Mouse (Mus musculus): ENCODE data around the gene Cd68. TPM values are rescaled to one million over a fixed set of nuclear protein-coding genes. Genes with fewer than 3 reads are reported as not detected.
"Not testable (repeated sequence)": the region's sequence is repeated elsewhere in the genome, so short reads cannot be mapped to it uniquely, and the experiment has no call there.

Gene Cd68
- total and polyA plus RNA-seq, 2 experiments from 2014 or later, result 7.7 to 16.3 TPM

GRCm38 (mm10) chr11:69623006-69623405 lies 42.9 kb downstream of the Cd68 start:
- Histone ChIP-seq H3K4me3 (ENCODE audit: low read depth, low read length) (peak overlapping the region; percentile 50; the same call in 1 of the 2 replicates), H3K9ac (peak overlapping the region; percentile 69)
- WGBS, result 77% methylated on average over 4 of the region's 4 CpGs

GRCm38 (mm10) chr11:69622406-69622805 lies 43.5 kb downstream of the Cd68 start:
- Histone ChIP-seq H3K27ac (ENCODE audit: low read depth, low read length) (peak overlapping the region; percentile 86), H3K9ac (peak overlapping the region; percentile 69), H3K9me3 (ENCODE audit: low read length) (no peaks in the 10 kb centered on the region), H3K4me2 (ENCODE audit: low read depth) (peak overlapping the region; percentile 63), H3K4me3 (ENCODE audit: low read depth, low read length) (peak overlapping the region; percentile 50), H3K4me1 (ENCODE audit: insufficient read depth) (peaks cover 9% of the 10 kb centered on the region), H3K36me3 (ENCODE audit: insufficient read depth) (no peaks in the 10 kb centered on the region), H3K27me3 (ENCODE audit: insufficient read depth, low read length) (no peaks in the 10 kb centered on the region)
- DNase-seq (peak; percentile 38), ATAC-seq (no peak)
- 25% methylated on average over 6 of the region's 6 CpGs for WGBS
- TF ChIP-seq CTCF (IDR thresholded peaks at IDR 0.05; ENCODE audit: low read depth), result no peak

More at GRCm38 (mm10) chr11:69623006-69623405, 42.9 kb downstream of the Cd68 start:
- DNase-seq (no peak), ATAC-seq (no peak)
- no peak for TF ChIP-seq CTCF (IDR thresholded peaks at IDR 0.05; ENCODE audit: low read depth)
- Histone ChIP-seq H3K36me3 (ENCODE audit: insufficient read depth) (no peaks in the 10 kb centered on the region), H3K27me3 (ENCODE audit: insufficient read depth, low read length) (no peaks in the 10 kb centered on the region), H3K4me2 (ENCODE audit: low read depth) (peak overlapping the region; percentile 63), H3K27ac (ENCODE audit: low read depth, low read length) (peak overlapping the region; percentile 50; the same call in 1 of the 2 replicates), H3K4me1 (ENCODE audit: insufficient read depth) (peaks cover 9% of the 10 kb centered on the region), H3K9me3 (ENCODE audit: low read length) (no peaks in the 10 kb centered on the region)

- Histone ChIP-seq H3K27ac (ENCODE audit: low read depth, low read length) (peak within 1 kb of the TSS; percentile 86), H3K4me1 (ENCODE audit: insufficient read depth) (peaks cover 9% of the 10 kb centered on the region), H3K4me2 (ENCODE audit: low read depth) (peak within 1 kb of the TSS; percentile 63)
Measured at GRCm38 (mm10) chr11:69621571-69622268, 44.2 kb downstream of the Cd68 start, which contains the start of gene Sat2. TSS of gene Sat2 (plus strand) at chr11:69622024.

GRCm38 (mm10) chr11:69620394-69621081 lies 45.4 kb downstream of the Cd68 start:
- H3K27me3 ChIP-seq (ENCODE audit: insufficient read depth, low read length), result no peaks in the 10 kb centered on the region
- H3K4me3 ChIP-seq (ENCODE audit: low read depth, low read length), result no peak overlapping the region
- H3K9me3 ChIP-seq (ENCODE audit: low read length), result no peaks in the 10 kb centered on the region
- TF ChIP-seq CTCF (IDR thresholded peaks at IDR 0.05; ENCODE audit: low read depth), result no peak
- no peak overlapping the region for H3K4me2 ChIP-seq (ENCODE audit: low read depth)
- H3K9ac ChIP-seq, result no peak overlapping the region
- WGBS, result 89% methylated on average over 7 of the region's 7 CpGs
- peaks cover 9% of the 10 kb centered on the region for H3K4me1 ChIP-seq (ENCODE audit: insufficient read depth)
- no peak for DNase-seq
- ATAC-seq, result no peak
- no peak overlapping the region for H3K27ac ChIP-seq (ENCODE audit: low read depth, low read length)
- no peaks in the 10 kb centered on the region for H3K36me3 ChIP-seq (ENCODE audit: insufficient read depth)

More at GRCm38 (mm10) chr11:69621571-69622268, 44.2 kb downstream of the Cd68 start, which contains the start of gene Sat2:
- H3K27me3 ChIP-seq (ENCODE audit: insufficient read depth, low read length), result no peaks in the 10 kb centered on the region
- TF ChIP-seq CTCF (IDR thresholded peaks at IDR 0.05; ENCODE audit: low read depth), result no peak
- DNase-seq (peak; percentile 85), ATAC-seq (peak; percentile 93)
- H3K9ac ChIP-seq, result peak within 1 kb of the TSS; percentile 69
- 1% methylated on average over 20 of the region's 20 CpGs for WGBS
- H3K36me3 ChIP-seq (ENCODE audit: insufficient read depth), result no peaks in the 10 kb centered on the region
- peak within 1 kb of the TSS; percentile 50 for H3K4me3 ChIP-seq (ENCODE audit: low read depth, low read length)
- H3K9me3 ChIP-seq (ENCODE audit: low read length), result no peaks in the 10 kb centered on the region

GRCm38 (mm10) chr11:69617805-69618204 lies 48.1 kb downstream of the Cd68 start, which contains the start of gene Shbg:
TSS of gene Shbg (minus strand) at chr11:69617905.
- no peak for ATAC-seq
- H3K4me2 ChIP-seq (ENCODE audit: low read depth), result no peak within 1 kb of the TSS
- H3K27me3 ChIP-seq (ENCODE audit: insufficient read depth, low read length), result no peaks in the 10 kb centered on the region
- DNase-seq, result no peak
- no peak within 1 kb of the TSS for H3K4me3 ChIP-seq (ENCODE audit: low read depth, low read length)
- H3K4me1 ChIP-seq (ENCODE audit: insufficient read depth), result peaks cover 3% of the 10 kb centered on the region
- TF ChIP-seq CTCF (IDR thresholded peaks at IDR 0.05; ENCODE audit: low read depth), result no peak
- H3K9me3 ChIP-seq (ENCODE audit: low read length), result no peaks in the 10 kb centered on the region
- H3K36me3 ChIP-seq (ENCODE audit: insufficient read depth), result no peaks in the 10 kb centered on the region
- H3K9ac ChIP-seq, result no peak within 1 kb of the TSS
- no peak within 1 kb of the TSS for H3K27ac ChIP-seq (ENCODE audit: low read depth, low read length)
- WGBS, result 80% methylated on average over 5 of the region's 5 CpGs

GRCm38 (mm10) chr11:69616781-69617180 lies 49.2 kb downstream of the Cd68 start:
- no peak overlapping the region for H3K27ac ChIP-seq (ENCODE audit: low read depth, low read length)
- H3K9me3 ChIP-seq (ENCODE audit: low read length), result no peaks in the 10 kb centered on the region
- H3K36me3 ChIP-seq (ENCODE audit: insufficient read depth), result no peaks in the 10 kb centered on the region
- no peak overlapping the region for H3K9ac ChIP-seq
- WGBS, result 50% methylated on average over 10 of the region's 10 CpGs
- H3K27me3 ChIP-seq (ENCODE audit: insufficient read depth, low read length), result no peaks in the 10 kb centered on the region
- no peak overlapping the region for H3K4me3 ChIP-seq (ENCODE audit: low read depth, low read length)
- ATAC-seq, result no peak
- no peak for DNase-seq
- H3K4me1 ChIP-seq (ENCODE audit: insufficient read depth), result no peaks in the 10 kb centered on the region
- TF ChIP-seq CTCF (IDR thresholded peaks at IDR 0.05; ENCODE audit: low read depth), result no peak
- H3K4me2 ChIP-seq (ENCODE audit: low read depth), result no peak overlapping the region

- WGBS, result 47% methylated on average over 11 of the region's 11 CpGs
- not testable (repeated sequence) for H3K4me3 ChIP-seq (ENCODE audit: low read depth, low read length); DNase-seq
Measured at GRCm38 (mm10) chr11:69614257-69614588, 51.7 kb downstream of the Cd68 start.

More at GRCm38 (mm10) chr11:69614257-69614588, 51.7 kb downstream of the Cd68 start:
- not testable (repeated sequence) for H3K27me3 ChIP-seq (ENCODE audit: insufficient read depth, low read length); H3K36me3 ChIP-seq (ENCODE audit: insufficient read depth); H3K9me3 ChIP-seq (ENCODE audit: low read length); H3K4me1 ChIP-seq (ENCODE audit: insufficient read depth); H3K27ac ChIP-seq (ENCODE audit: low read depth, low read length); H3K4me2 ChIP-seq (ENCODE audit: low read depth); H3K9ac ChIP-seq; ATAC-seq

MicroRNAs within 50 kb of the gene (microRNA counts, 519-probe panel; counts per million panel counts)
- microRNA mmu-miR-1934 (not detected), microRNA mmu-miR-467f (2,341 counts per million, percentile 19 among the panel's probes with 10 or more counts)

Small RNA genes within 50 kb of the gene (microRNA-seq; reads per million reads assigned to microRNA genes)
- gene Mir1934 (1.7 to 3.1 reads per million in 2 experiments), gene Mir467f (0 reads per million in 2 experiments)

Other genes with a start within 250 kb of the Cd68 start
Only the 30 nearest of the 34 such genes appear.
- 9.5 and 12.3 TPM in 2 replicates for gene Dnah2, start 117.0 kb downstream of the Cd68 start, total RNA-seq (2014; rRNA removed)
- gene Dnah2, start 117.0 kb downstream of the Cd68 start, polyA plus RNA-seq (2015; fragmentation: Nextera tagmentation; extraction: Ambion mirVana), result 1.8 and 3.0 TPM in 2 replicates
- 137 and 184 TPM in 2 replicates for gene Efnb3, start 105.9 kb downstream of the Cd68 start, total RNA-seq (2014; rRNA removed)
- gene Efnb3, start 105.9 kb downstream of the Cd68 start, polyA plus RNA-seq (2015; fragmentation: Nextera tagmentation; extraction: Ambion mirVana), result 149 and 171 TPM in 2 replicates
- gene Wrap53, start 85.9 kb downstream of the Cd68 start, total RNA-seq (2014; rRNA removed), result 10.5 and 13.1 TPM in 2 replicates
- 14.6 and 17.3 TPM in 2 replicates for gene Wrap53, start 85.9 kb downstream of the Cd68 start, polyA plus RNA-seq (2015; fragmentation: Nextera tagmentation; extraction: Ambion mirVana)
- 40.1 and 43.1 TPM in 2 replicates for gene Trp53, start 85.8 kb downstream of the Cd68 start, total RNA-seq (2014; rRNA removed)
- gene Trp53, start 85.8 kb downstream of the Cd68 start, polyA plus RNA-seq (2015; fragmentation: Nextera tagmentation; extraction: Ambion mirVana), result 52.4 and 59.8 TPM in 2 replicates
- 38.9 and 74.0 TPM in 2 replicates for gene Atp1b2, start 60.2 kb downstream of the Cd68 start, total RNA-seq (2014; rRNA removed)
- 83.2 and 106 TPM in 2 replicates for gene Atp1b2, start 60.2 kb downstream of the Cd68 start, polyA plus RNA-seq (2015; fragmentation: Nextera tagmentation; extraction: Ambion mirVana)
- not detected in 2 replicates for gene Shbg, start 48.2 kb downstream of the Cd68 start, total RNA-seq (2014; rRNA removed)
- gene Shbg, start 48.2 kb downstream of the Cd68 start, polyA plus RNA-seq (2015; fragmentation: Nextera tagmentation; extraction: Ambion mirVana), result not detected in 2 replicates
- 8.6 and 18.9 TPM in 2 replicates for gene Sat2, start 44.1 kb downstream of the Cd68 start, total RNA-seq (2014; rRNA removed)
- 27.3 and 28.0 TPM in 2 replicates for gene Sat2, start 44.1 kb downstream of the Cd68 start, polyA plus RNA-seq (2015; fragmentation: Nextera tagmentation; extraction: Ambion mirVana)
- gene Fxr2, start 33.2 kb downstream of the Cd68 start, total RNA-seq (2014; rRNA removed), result 83.9 and 94.5 TPM in 2 replicates
- gene Fxr2, start 33.2 kb downstream of the Cd68 start, polyA plus RNA-seq (2015; fragmentation: Nextera tagmentation; extraction: Ambion mirVana), result 23.1 and 25.2 TPM in 2 replicates
- gene Sox15, start 10.8 kb downstream of the Cd68 start, total RNA-seq (2014; rRNA removed), result not detected in 2 replicates
- gene Sox15, start 10.8 kb downstream of the Cd68 start, polyA plus RNA-seq (2015; fragmentation: Nextera tagmentation; extraction: Ambion mirVana), result not detected in 2 replicates
- 158 and 214 TPM in 2 replicates for gene Mpdu1, start 3.5 kb downstream of the Cd68 start, total RNA-seq (2014; rRNA removed)
- gene Mpdu1, start 3.5 kb downstream of the Cd68 start, polyA plus RNA-seq (2015; fragmentation: Nextera tagmentation; extraction: Ambion mirVana), result 118 and 122 TPM in 2 replicates
- gene Eif4a1, start 6.3 kb upstream of the Cd68 start, total RNA-seq (2014; rRNA removed), result 1,003 and 1,045 TPM in 2 replicates
- gene Eif4a1, start 6.3 kb upstream of the Cd68 start, polyA plus RNA-seq (2015; fragmentation: Nextera tagmentation; extraction: Ambion mirVana), result 614 and 772 TPM in 2 replicates
- 79.2 and 82.4 TPM in 2 replicates for gene Senp3, start 15.9 kb upstream of the Cd68 start, total RNA-seq (2014; rRNA removed)
- 60.6 and 77.6 TPM in 2 replicates for gene Senp3, start 15.9 kb upstream of the Cd68 start, polyA plus RNA-seq (2015; fragmentation: Nextera tagmentation; extraction: Ambion mirVana)
- 1.3 TPM in 1 of 2 replicates, not detected in the other for gene Tnfsf13, start 19.6 kb upstream of the Cd68 start, total RNA-seq (2014; rRNA removed)
- gene Tnfsf13, start 19.6 kb upstream of the Cd68 start, polyA plus RNA-seq (2015; fragmentation: Nextera tagmentation; extraction: Ambion mirVana), result 0.48 and 0.61 TPM in 2 replicates
- gene Tnfsf12, start 29.7 kb upstream of the Cd68 start, total RNA-seq (2014; rRNA removed), result 3.3 and 6.7 TPM in 2 replicates
- gene Tnfsf12, start 29.7 kb upstream of the Cd68 start, polyA plus RNA-seq (2015; fragmentation: Nextera tagmentation; extraction: Ambion mirVana), result 4.3 and 7.4 TPM in 2 replicates
- 0.95 and 4.4 TPM in 2 replicates for gene Tnfsfm13, start 29.9 kb upstream of the Cd68 start, total RNA-seq (2014; rRNA removed)
- 1.4 and 2.1 TPM in 2 replicates for gene Tnfsfm13, start 29.9 kb upstream of the Cd68 start, polyA plus RNA-seq (2015; fragmentation: Nextera tagmentation; extraction: Ambion mirVana)
- 11.1 and 20.5 TPM in 2 replicates for gene Polr2a, start 92.5 kb upstream of the Cd68 start, total RNA-seq (2014; rRNA removed)
- 9.1 and 10.0 TPM in 2 replicates for gene Polr2a, start 92.5 kb upstream of the Cd68 start, polyA plus RNA-seq (2015; fragmentation: Nextera tagmentation; extraction: Ambion mirVana)
- gene Slc35g3, start 95.8 kb upstream of the Cd68 start, total RNA-seq (2014; rRNA removed), result not detected in 2 replicates
- 0.21 TPM in 1 of 2 replicates, not detected in the other for gene Slc35g3, start 95.8 kb upstream of the Cd68 start, polyA plus RNA-seq (2015; fragmentation: Nextera tagmentation; extraction: Ambion mirVana)
- 20.3 and 22.9 TPM in 2 replicates for gene Zbtb4, start 99.8 kb upstream of the Cd68 start, total RNA-seq (2014; rRNA removed)
- 2.1 and 2.7 TPM in 2 replicates for gene Zbtb4, start 99.8 kb upstream of the Cd68 start, polyA plus RNA-seq (2015; fragmentation: Nextera tagmentation; extraction: Ambion mirVana)
- gene Chrnb1, start 129.8 kb upstream of the Cd68 start, total RNA-seq (2014; rRNA removed), result 0.33 and 3.8 TPM in 2 replicates
- gene Chrnb1, start 129.8 kb upstream of the Cd68 start, polyA plus RNA-seq (2015; fragmentation: Nextera tagmentation; extraction: Ambion mirVana), result 0.69 and 1.2 TPM in 2 replicates
- gene Fgf11, start 135.7 kb upstream of the Cd68 start, total RNA-seq (2014; rRNA removed), result 10.1 and 15.9 TPM in 2 replicates
- gene Fgf11, start 135.7 kb upstream of the Cd68 start, polyA plus RNA-seq (2015; fragmentation: Nextera tagmentation; extraction: Ambion mirVana), result 1.6 and 3.1 TPM in 2 replicates
- 0.23 and 0.76 TPM in 2 replicates for gene Tmem102, start 139.5 kb upstream of the Cd68 start, total RNA-seq (2014; rRNA removed)
- 0.74 and 1.2 TPM in 2 replicates for gene Tmem102, start 139.5 kb upstream of the Cd68 start, polyA plus RNA-seq (2015; fragmentation: Nextera tagmentation; extraction: Ambion mirVana)
- not detected in 2 replicates for gene Gm39566, start 149.1 kb upstream of the Cd68 start, total RNA-seq (2014; rRNA removed)
- not detected in 2 replicates for gene Gm39566, start 149.1 kb upstream of the Cd68 start, polyA plus RNA-seq (2015; fragmentation: Nextera tagmentation; extraction: Ambion mirVana)
- not detected in 2 replicates for gene Spem2, start 152.3 kb upstream of the Cd68 start, total RNA-seq (2014; rRNA removed)
- not detected in 2 replicates for gene Spem2, start 152.3 kb upstream of the Cd68 start, polyA plus RNA-seq (2015; fragmentation: Nextera tagmentation; extraction: Ambion mirVana)
- 0.38 and 0.62 TPM in 2 replicates for gene Spem1, start 156.0 kb upstream of the Cd68 start, total RNA-seq (2014; rRNA removed)
- 0.23 and 0.50 TPM in 2 replicates for gene Spem1, start 156.0 kb upstream of the Cd68 start, polyA plus RNA-seq (2015; fragmentation: Nextera tagmentation; extraction: Ambion mirVana)
- 82.2 and 104 TPM in 2 replicates for gene Nlgn2, start 171.6 kb upstream of the Cd68 start, total RNA-seq (2014; rRNA removed)
- 13.0 and 18.2 TPM in 2 replicates for gene Nlgn2, start 171.6 kb upstream of the Cd68 start, polyA plus RNA-seq (2015; fragmentation: Nextera tagmentation; extraction: Ambion mirVana)
- 117 and 189 TPM in 2 replicates for gene Tmem256, start 172.4 kb upstream of the Cd68 start, total RNA-seq (2014; rRNA removed)
- 350 and 422 TPM in 2 replicates for gene Tmem256, start 172.4 kb upstream of the Cd68 start, polyA plus RNA-seq (2015; fragmentation: Nextera tagmentation; extraction: Ambion mirVana)
- 26.6 and 30.6 TPM in 2 replicates for gene Plscr3, start 180.2 kb upstream of the Cd68 start, total RNA-seq (2014; rRNA removed)
- gene Plscr3, start 180.2 kb upstream of the Cd68 start, polyA plus RNA-seq (2015; fragmentation: Nextera tagmentation; extraction: Ambion mirVana), result 36.2 and 38.2 TPM in 2 replicates
- not detected in 2 replicates for gene Tnk1, start 192.6 kb upstream of the Cd68 start, total RNA-seq (2014; rRNA removed)
- 0.10 and 0.23 TPM in 2 replicates for gene Tnk1, start 192.6 kb upstream of the Cd68 start, polyA plus RNA-seq (2015; fragmentation: Nextera tagmentation; extraction: Ambion mirVana)
- not detected in 2 replicates for gene Tmem95, start 211.9 kb upstream of the Cd68 start, total RNA-seq (2014; rRNA removed)
- not detected in 2 replicates for gene Tmem95, start 211.9 kb upstream of the Cd68 start, polyA plus RNA-seq (2015; fragmentation: Nextera tagmentation; extraction: Ambion mirVana)
- 1.0 and 1.3 TPM in 2 replicates for gene Kctd11, start 215.3 kb upstream of the Cd68 start, total RNA-seq (2014; rRNA removed)
- gene Kctd11, start 215.3 kb upstream of the Cd68 start, polyA plus RNA-seq (2015; fragmentation: Nextera tagmentation; extraction: Ambion mirVana), result 0.58 and 0.88 TPM in 2 replicates

Data from forebrain, postnatal 0 days (tissue).